Mouse (Mus musculus) lung, postnatal 0 days (tissue): ENCODE measurements around the gene Vps26b.

Experiments used
- CTCF ChIP-seq: IDR thresholded peaks from 2 replicates; pipeline ENCODE4 v1.5.1; 2016; ENCODE audit warnings: antibody characterized with exemption, mild to moderate bottlenecking
- EP300 ChIP-seq: IDR thresholded peaks from 2 replicates; pipeline ENCODE4 v1.6.1; 2016; ENCODE audit warnings: antibody characterized with exemption, mild to moderate bottlenecking, control low read depth

DNA sequence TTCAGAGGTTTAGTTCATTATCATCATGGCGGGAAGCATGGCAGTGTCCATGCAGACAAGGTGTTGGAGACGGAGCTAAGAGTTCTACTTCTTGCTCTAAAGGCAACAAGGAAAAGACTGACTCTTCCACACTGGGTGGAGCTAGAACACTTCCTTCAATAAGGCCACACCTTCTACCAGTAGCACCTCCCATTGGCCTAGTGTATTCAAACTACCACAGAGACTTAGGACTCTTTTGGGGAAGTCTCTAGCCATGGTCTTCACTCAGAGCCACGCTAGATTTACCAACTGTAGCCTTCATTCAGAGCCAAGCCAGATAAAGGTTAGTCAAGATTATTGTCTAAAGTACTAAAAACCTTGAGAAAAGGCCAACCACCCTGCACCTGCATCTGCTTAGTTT lies 32.8 kb downstream of the Vps26b start:
- TF ChIP-seq CTCF (no peak), EP300 (no peak)
